Mouse (Mus musculus): ENCODE results near the gene Snx7. TPM values are rescaled to one million over a fixed set of nuclear protein-coding genes. Genes with fewer than 3 reads are reported as not detected.

Snx7 gene
- polyA plus RNA-seq, 1 experiment from 2014 or later, result 15.7 TPM

GRCm38 (mm10) chr3:117853729-117854128, 15.0 kb downstream of the Snx7 start:
- 93% methylated on average over 3 of the region's 3 CpGs for WGBS
- no peak overlapping the region for H3K9ac ChIP-seq
- H3K27me3 ChIP-seq (replicated peaks), result no peaks in the 10 kb centered on the region
- no peak for ATAC-seq (ENCODE audit: low FRiP score, low read depth)
- no peaks in the 10 kb centered on the region for H3K4me1 ChIP-seq
- no peak overlapping the region for H3K27ac ChIP-seq
- H3K36me3 ChIP-seq, result no peaks in the 10 kb centered on the region
- no peaks in the 10 kb centered on the region for H3K9me3 ChIP-seq
- no peak overlapping the region for H3K4me2 ChIP-seq (replicated peaks)
- no peak overlapping the region for H3K4me3 ChIP-seq

- 66% methylated on average over 3 of the region's 3 CpGs for WGBS
- ATAC-seq (ENCODE audit: low FRiP score, low read depth), result no peak
- no peak overlapping the region for H3K9ac ChIP-seq
- H3K4me1 ChIP-seq, result no peaks in the 10 kb centered on the region
- no peak overlapping the region for H3K27ac ChIP-seq
- H3K9me3 ChIP-seq, result no peaks in the 10 kb centered on the region
- H3K36me3 ChIP-seq, result no peaks in the 10 kb centered on the region
- H3K4me2 ChIP-seq (replicated peaks), result no peak overlapping the region
- H3K4me3 ChIP-seq, result no peak overlapping the region
- H3K27me3 ChIP-seq (replicated peaks), result no peaks in the 10 kb centered on the region
These were observed 16.7 kb downstream of the Snx7 start for GRCm38 (mm10) chr3:117852054-117852361.

- H3K4me3 ChIP-seq, result no peak overlapping the region
- no peaks in the 10 kb centered on the region for H3K36me3 ChIP-seq
- no peaks in the 10 kb centered on the region for H3K27me3 ChIP-seq (replicated peaks)
- H3K9me3 ChIP-seq, result no peaks in the 10 kb centered on the region
- H3K4me2 ChIP-seq (replicated peaks), result no peak overlapping the region
- no peak overlapping the region for H3K27ac ChIP-seq
- H3K4me1 ChIP-seq, result no peaks in the 10 kb centered on the region
- no peak overlapping the region for H3K9ac ChIP-seq
- peak; percentile 46; the same call in 1 of the 2 replicates for ATAC-seq (ENCODE audit: low FRiP score, low read depth)
- 76% methylated on average over 18 of the region's 18 CpGs for WGBS
These were observed 17.3 kb downstream of the Snx7 start for GRCm38 (mm10) chr3:117851278-117852053.

- no peaks in the 10 kb centered on the region for H3K9me3 ChIP-seq
- no peak overlapping the region for H3K27ac ChIP-seq
- H3K4me1 ChIP-seq, result no peaks in the 10 kb centered on the region
- H3K4me3 ChIP-seq, result no peak overlapping the region
- H3K36me3 ChIP-seq, result no peaks in the 10 kb centered on the region
- H3K9ac ChIP-seq, result no peak overlapping the region
- 78% methylated on average over 6 of the region's 6 CpGs for WGBS
- no peak overlapping the region for H3K4me2 ChIP-seq (replicated peaks)
- no peak for ATAC-seq (ENCODE audit: low FRiP score, low read depth)
- no peaks in the 10 kb centered on the region for H3K27me3 ChIP-seq (replicated peaks)
These were observed 19.9 kb downstream of the Snx7 start for GRCm38 (mm10) chr3:117848866-117849265.

DNA sequence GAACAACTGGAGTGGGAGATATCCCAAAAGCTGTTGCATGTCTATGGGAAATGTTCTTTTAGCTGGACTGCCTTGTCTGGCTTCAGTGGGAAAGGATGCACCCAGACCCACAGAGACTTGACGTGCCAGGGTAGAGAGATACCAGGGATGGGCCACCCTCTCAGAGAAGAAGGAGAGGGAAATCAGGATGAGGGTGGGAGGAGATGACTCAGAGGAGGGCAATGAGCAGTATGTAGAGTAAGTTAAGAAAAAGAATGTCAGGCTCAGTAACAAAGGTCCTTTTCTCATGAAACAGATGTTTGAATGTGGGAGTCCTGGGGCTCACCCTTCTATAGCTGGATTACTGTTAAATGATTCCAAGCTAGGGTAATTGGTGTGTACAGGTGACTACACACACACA, 26.1 kb downstream of the Snx7 start:
- Histone ChIP-seq H3K27me3 (replicated peaks) (no peaks in the 10 kb centered on the region), H3K9ac (no peak overlapping the region), H3K4me1 (no peaks in the 10 kb centered on the region), H3K4me2 (replicated peaks) (no peak overlapping the region), H3K27ac (no peak overlapping the region), H3K36me3 (no peaks in the 10 kb centered on the region), H3K4me3 (no peak overlapping the region), H3K9me3 (no peaks in the 10 kb centered on the region)
- ATAC-seq (ENCODE audit: low FRiP score, low read depth), result no peak
- WGBS, result 91% methylated on average over 1 of the region's 1 CpGs

DNA sequence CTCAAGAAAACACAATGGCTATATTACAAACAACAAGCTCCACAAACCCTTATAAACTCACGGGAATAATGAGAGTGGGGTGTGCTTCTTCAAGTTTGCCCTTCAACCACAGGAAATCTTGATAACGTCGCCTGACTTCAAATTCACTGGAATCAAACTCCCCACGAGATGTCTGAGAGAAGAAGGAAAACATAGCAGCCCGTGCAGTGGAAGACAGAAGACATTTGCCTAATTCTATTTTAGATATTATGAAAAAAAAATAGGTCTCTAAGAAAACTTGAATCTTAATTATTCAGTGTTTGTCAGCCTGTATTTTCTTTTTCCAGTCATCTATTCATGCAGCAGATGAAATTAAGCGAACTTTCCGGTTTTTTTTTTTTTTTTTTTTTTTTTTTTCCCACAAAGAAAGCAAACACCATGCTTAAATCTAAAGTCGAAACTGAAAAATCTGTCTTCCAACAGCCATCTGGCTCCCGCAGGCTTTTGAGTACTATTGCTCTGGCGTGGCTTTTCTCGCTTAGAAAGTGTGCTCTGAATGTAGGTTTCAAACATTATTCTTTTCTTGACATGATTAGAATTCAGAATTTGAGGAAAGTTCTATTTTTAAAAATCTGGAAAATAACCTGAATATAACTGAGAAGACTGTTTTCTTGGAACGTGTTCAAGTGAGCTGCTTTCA, 28.7 kb downstream of the Snx7 start:
- no peaks in the 10 kb centered on the region for H3K27me3 ChIP-seq (replicated peaks)
- no peak overlapping the region for H3K4me3 ChIP-seq
- no peak overlapping the region for H3K27ac ChIP-seq
- no peaks in the 10 kb centered on the region for H3K4me1 ChIP-seq
- 79% methylated on average over 12 of the region's 12 CpGs for WGBS
- no peak overlapping the region for H3K4me2 ChIP-seq (replicated peaks)
- ATAC-seq (ENCODE audit: low FRiP score, low read depth), result no peak
- no peaks in the 10 kb centered on the region for H3K36me3 ChIP-seq
- no peak overlapping the region for H3K9ac ChIP-seq
- no peaks in the 10 kb centered on the region for H3K9me3 ChIP-seq

GRCm38 (mm10) chr3:117838020-117838419, 30.7 kb downstream of the Snx7 start:
- no peaks in the 10 kb centered on the region for H3K9me3 ChIP-seq
- WGBS, result 56% methylated on average over 3 of the region's 3 CpGs
- H3K27me3 ChIP-seq (replicated peaks), result no peaks in the 10 kb centered on the region
- H3K4me1 ChIP-seq, result no peaks in the 10 kb centered on the region
- ATAC-seq (ENCODE audit: low FRiP score, low read depth), result no peak
- no peak overlapping the region for H3K27ac ChIP-seq
- no peak overlapping the region for H3K4me2 ChIP-seq (replicated peaks)
- H3K9ac ChIP-seq, result no peak overlapping the region
- H3K36me3 ChIP-seq, result no peaks in the 10 kb centered on the region
- no peak overlapping the region for H3K4me3 ChIP-seq

DNA sequence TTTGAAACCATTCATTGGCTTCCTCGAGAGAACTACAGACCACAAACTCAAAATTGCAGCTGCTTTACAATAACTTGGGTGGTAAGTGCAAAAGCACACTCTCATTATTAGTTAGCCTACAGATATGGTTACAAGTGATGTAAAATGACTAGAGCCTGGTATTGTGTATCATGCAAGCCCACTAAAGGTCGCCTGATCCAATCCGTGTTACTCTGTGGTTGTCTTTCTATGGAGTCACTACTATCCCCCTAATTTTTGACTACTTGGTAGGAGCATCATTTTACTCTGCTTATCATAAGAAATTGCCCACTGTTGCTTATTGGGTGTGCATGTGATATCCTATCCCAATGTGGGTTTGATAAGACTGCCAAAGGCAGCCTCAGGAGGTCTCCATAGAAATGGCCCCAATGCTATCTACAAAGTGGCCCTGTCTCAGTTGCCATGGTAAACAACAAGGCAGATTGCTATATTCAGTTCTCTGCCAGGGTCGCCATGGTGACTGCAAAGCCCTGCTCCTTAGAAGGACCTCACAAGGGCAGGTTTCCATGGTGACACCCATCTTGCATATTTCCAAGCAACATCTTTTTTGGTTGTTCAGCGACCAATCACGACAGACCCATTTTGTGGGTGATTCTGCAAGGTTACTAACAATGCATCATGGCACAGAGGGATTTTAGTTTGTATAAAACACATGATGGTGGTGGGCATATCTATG, 42.1 kb downstream of the Snx7 start:
- H3K27ac ChIP-seq, result no peak overlapping the region
- peak; percentile 93 for ATAC-seq (ENCODE audit: low FRiP score, low read depth)
- WGBS, result 71% methylated on average over 6 of the region's 6 CpGs

GRCm38 (mm10) chr3:117823218-117823617, 45.5 kb downstream of the Snx7 start:
- no peaks in the 10 kb centered on the region for H3K36me3 ChIP-seq

More for the DNA sequence above, 42.1 kb downstream of the Snx7 start:
- Histone ChIP-seq H3K36me3 (no peaks in the 10 kb centered on the region), H3K4me3 (no peak overlapping the region), H3K27me3 (replicated peaks) (no peaks in the 10 kb centered on the region), H3K9ac (no peak overlapping the region), H3K9me3 (no peaks in the 10 kb centered on the region), H3K4me2 (replicated peaks) (no peak overlapping the region), H3K4me1 (peaks cover 4% of the 10 kb centered on the region; the same call in 1 of the 2 replicates)

DNA sequence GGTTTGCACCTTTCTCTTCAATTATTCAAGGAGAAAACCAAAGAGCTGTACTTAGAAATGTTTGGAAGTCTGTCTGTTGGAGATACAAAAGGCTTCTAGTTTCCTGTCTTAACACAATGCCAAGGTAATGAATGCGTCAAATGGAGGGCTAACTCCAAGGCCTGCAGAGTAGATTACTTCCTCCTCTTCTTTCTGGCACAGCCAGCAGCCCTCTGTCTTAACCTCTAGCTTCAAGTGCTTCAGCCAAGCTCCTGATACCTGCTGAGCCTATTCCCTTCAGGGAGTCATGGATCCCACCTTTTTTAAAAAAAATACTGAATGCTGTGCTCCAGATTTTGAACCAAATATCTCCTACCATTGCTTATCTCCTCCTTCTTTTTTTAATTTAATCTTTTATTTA, 51.1 kb downstream of the Snx7 start:
- WGBS, result 92% methylated on average over 1 of the region's 1 CpGs
- ATAC-seq (ENCODE audit: low FRiP score, low read depth), result no peak

More at GRCm38 (mm10) chr3:117823218-117823617, 45.5 kb downstream of the Snx7 start:
- Histone ChIP-seq H3K4me3 (no peak overlapping the region), H3K27ac (no peak overlapping the region), H3K4me1 (peaks cover 4% of the 10 kb centered on the region; the same call in 1 of the 2 replicates), H3K4me2 (replicated peaks) (no peak overlapping the region), H3K9me3 (no peaks in the 10 kb centered on the region), H3K27me3 (replicated peaks) (no peaks in the 10 kb centered on the region), H3K9ac (no peak overlapping the region)
- no peak for ATAC-seq (ENCODE audit: low FRiP score, low read depth)
- 89% methylated on average over 3 of the region's 3 CpGs for WGBS

DNA sequence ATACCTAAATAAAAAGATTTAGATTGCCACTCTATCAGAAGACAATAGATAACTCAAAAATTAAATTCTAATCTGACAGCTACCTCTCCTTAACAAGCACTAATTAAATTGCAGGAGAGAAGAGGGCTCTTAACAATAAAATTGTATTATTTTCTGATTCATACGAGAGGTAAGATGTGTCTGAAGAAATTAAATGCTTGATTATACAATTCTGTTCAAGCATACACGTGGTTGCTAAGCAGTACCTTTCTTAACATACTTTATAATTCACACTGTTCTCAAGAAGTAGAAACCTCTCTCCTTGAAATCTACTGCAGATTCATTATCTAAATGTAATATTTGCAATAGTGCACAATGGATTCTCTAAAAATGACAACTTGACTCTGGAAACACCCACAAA, 54.5 kb downstream of the Snx7 start:
- Histone ChIP-seq H3K4me3 (no peak overlapping the region), H3K9ac (no peak overlapping the region), H3K9me3 (no peaks in the 10 kb centered on the region), H3K27me3 (replicated peaks) (no peaks in the 10 kb centered on the region), H3K4me2 (replicated peaks) (no peak overlapping the region), H3K27ac (no peak overlapping the region), H3K4me1 (no peaks in the 10 kb centered on the region), H3K36me3 (no peaks in the 10 kb centered on the region)
- ATAC-seq (ENCODE audit: low FRiP score, low read depth), result no peak
- WGBS, result 82% methylated on average over 2 of the region's 2 CpGs

More for the DNA sequence above, 51.1 kb downstream of the Snx7 start:
- no peak overlapping the region for H3K4me2 ChIP-seq (replicated peaks)
- no peak overlapping the region for H3K27ac ChIP-seq
- no peak overlapping the region for H3K9ac ChIP-seq
- no peaks in the 10 kb centered on the region for H3K4me1 ChIP-seq
- H3K4me3 ChIP-seq, result no peak overlapping the region
- H3K9me3 ChIP-seq, result no peaks in the 10 kb centered on the region
- no peaks in the 10 kb centered on the region for H3K36me3 ChIP-seq
- H3K27me3 ChIP-seq (replicated peaks), result no peaks in the 10 kb centered on the region

- no peaks in the 10 kb centered on the region for H3K9me3 ChIP-seq
- H3K27ac ChIP-seq, result no peak overlapping the region
- WGBS, result 78% methylated on average over 4 of the region's 4 CpGs
- H3K36me3 ChIP-seq, result no peaks in the 10 kb centered on the region
- H3K4me1 ChIP-seq, result no peaks in the 10 kb centered on the region
- no peak for ATAC-seq (ENCODE audit: low FRiP score, low read depth)
- H3K27me3 ChIP-seq (replicated peaks), result no peaks in the 10 kb centered on the region
- no peak overlapping the region for H3K9ac ChIP-seq
- no peak overlapping the region for H3K4me2 ChIP-seq (replicated peaks)
- no peak overlapping the region for H3K4me3 ChIP-seq
These were observed 56.6 kb downstream of the Snx7 start for GRCm38 (mm10) chr3:117812135-117812534.
